Comparison of ENCODE assay signal across 21 mouse cellular contexts in the genomic region with DNA sequence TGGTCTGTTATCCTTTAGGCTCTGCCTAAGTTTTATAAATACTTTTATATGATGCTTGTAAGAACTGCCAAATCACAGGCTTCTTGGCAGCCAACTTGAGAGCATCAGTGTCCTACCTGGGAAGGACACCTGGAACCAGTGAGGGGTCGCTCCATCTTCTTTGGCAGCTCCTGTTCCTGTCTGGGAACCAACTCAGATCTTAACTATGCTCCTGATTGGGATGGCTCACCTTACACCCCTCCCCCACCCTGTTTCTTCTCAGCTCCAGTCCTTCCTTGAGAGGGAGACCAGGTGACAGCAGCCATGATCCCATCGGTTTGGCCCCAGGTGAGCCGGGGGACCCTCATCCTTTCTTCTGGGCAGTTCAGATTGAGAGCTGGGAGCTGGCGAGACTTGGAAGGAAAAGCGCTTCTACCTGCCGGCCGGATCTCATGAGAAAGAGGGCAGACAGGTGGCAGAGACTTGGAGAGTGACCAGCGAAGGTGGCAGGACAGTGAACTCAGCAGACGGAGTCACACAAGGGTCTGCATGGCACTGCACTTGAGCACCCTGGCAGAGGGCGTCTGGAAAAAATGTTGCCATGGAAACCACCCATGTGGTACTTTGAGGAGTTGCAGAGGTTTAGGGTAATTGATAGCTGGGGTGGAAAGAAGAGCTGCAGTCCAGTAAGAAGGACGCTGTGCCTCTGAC. TPM values are rescaled to one million over a fixed set of nuclear protein-coding genes. Genes with fewer than 3 reads are reported as not detected.
"Had no signal": no experiment of that assay in that cellular context is flagged by ENCODE, and none has a peak within 500 bp of the region (broad histone marks: within the 10 kb centered on the region; RNA-seq: fewer than 3 reads in every experiment).

No protein-coding gene starts in this region.

- H3K9ac ChIP-seq: liver, embryonic 15.5 days; midbrain, embryonic 15.5 days; neural tube, embryonic 12.5 days had no signal

- H3K9me3 ChIP-seq: limb, embryonic 10.5 days; liver, embryonic 15.5 days; midbrain, embryonic 15.5 days had no signal

- H3K4me3 ChIP-seq: left cerebral cortex, adult 2 months; limb, embryonic 10.5 days; liver, embryonic 15.5 days; midbrain, embryonic 15.5 days; neural tube, embryonic 12.5 days had no signal

- H3K27me3 ChIP-seq: liver, embryonic 15.5 days; midbrain, embryonic 15.5 days; neural tube, embryonic 12.5 days had no signal

- DNase-seq: kidney, postnatal 4 days; lung, adult 2 months; lung, postnatal 36 days; right cerebral cortex, postnatal 25 days had no signal

- H3K27ac ChIP-seq: left cerebral cortex, adult 2 months; limb, embryonic 10.5 days; liver, embryonic 15.5 days; midbrain, embryonic 15.5 days; neural tube, embryonic 12.5 days; stomach, postnatal 0 days had no signal

- H3K36me3 ChIP-seq: liver, embryonic 15.5 days had no signal

- ATAC-seq: lung, postnatal 0 days; midbrain, embryonic 15.5 days had no signal

- H3K4me2 ChIP-seq: liver, embryonic 11.5 days; liver, embryonic 15.5 days; midbrain, embryonic 11.5 days; midbrain, embryonic 15.5 days; neural tube, embryonic 12.5 days had no signal

RNA-seq across cellular contexts. Expression of a gene that starts 3.0 kb away (rescaled TPM):
- total RNA-seq: megakaryocyte, adult 5-6 weeks; monocyte, adult 5-6 weeks had no signal

RNA-seq across cellular contexts. Expression of a gene that starts 18.4 kb away (rescaled TPM):
- total RNA-seq: layer of hippocampus, adult 8-10 months; layer of hippocampus, postnatal 25 days; left cerebral cortex, adult 2 months; left cerebral cortex, postnatal 14 days; megakaryocyte, adult 5-6 weeks; monocyte, adult 5-6 weeks; neutrophil, adult 5-6 weeks had no signal
- polyA plus RNA-seq: kidney, embryonic 16.5 days; limb, embryonic 10.5 days; limb, embryonic 14.5 days; liver, embryonic 11.5 days; liver, embryonic 15.5 days; lung, adult 2 months; lung, postnatal 0 days; midbrain, embryonic 11.5 days; midbrain, embryonic 15.5 days; neural tube, embryonic 12.5 days; stomach, postnatal 0 days had no signal

RNA-seq across cellular contexts. Expression of a gene that starts 20.0 kb away (rescaled TPM):
- total RNA-seq: layer of hippocampus, adult 8-10 months; layer of hippocampus, postnatal 25 days; left cerebral cortex, adult 2 months; left cerebral cortex, postnatal 14 days; megakaryocyte, adult 5-6 weeks; monocyte, adult 5-6 weeks; neutrophil, adult 5-6 weeks had no signal
- polyA plus RNA-seq: kidney, embryonic 16.5 days; limb, embryonic 10.5 days; limb, embryonic 14.5 days; liver, embryonic 11.5 days; liver, embryonic 15.5 days; lung, adult 2 months; lung, postnatal 0 days; midbrain, embryonic 11.5 days; midbrain, embryonic 15.5 days; neural tube, embryonic 12.5 days; stomach, postnatal 0 days had no signal

RNA-seq across cellular contexts. Expression of a gene that starts 43.0 kb away (rescaled TPM):
- total RNA-seq: layer of hippocampus, postnatal 25 days; left cerebral cortex, postnatal 14 days; megakaryocyte, adult 5-6 weeks; monocyte, adult 5-6 weeks; neutrophil, adult 5-6 weeks had no signal
- polyA plus RNA-seq: limb, embryonic 10.5 days; limb, embryonic 14.5 days; liver, embryonic 11.5 days; liver, embryonic 15.5 days; midbrain, embryonic 11.5 days; midbrain, embryonic 15.5 days; neural tube, embryonic 12.5 days had no signal
